Comparison of ENCODE assay signal across 18 mouse cellular contexts in genomic region chr10:23569386-23569785, GRCm38 (mm10).
"Had no signal": no experiment of that assay in that cellular context is flagged by ENCODE, and none has a peak within 500 bp of the region (broad histone marks: within the 10 kb centered on the region; RNA-seq: fewer than 3 reads in every experiment).

No protein-coding gene starts in this region.

- H3K36me3 ChIP-seq: liver, embryonic 13.5 days; liver, embryonic 15.5 days; lung, embryonic 15.5 days; midbrain, embryonic 13.5 days; midbrain, embryonic 15.5 days; neural tube, embryonic 13.5 days; neural tube, embryonic 15.5 days; stomach, embryonic 15.5 days had no signal

- H3K4me2 ChIP-seq: liver, embryonic 13.5 days; liver, embryonic 15.5 days; lung, embryonic 15.5 days; midbrain, embryonic 11.5 days; midbrain, embryonic 13.5 days; midbrain, embryonic 15.5 days; neural tube, embryonic 13.5 days; neural tube, embryonic 15.5 days; stomach, embryonic 15.5 days had no signal

- H3K27me3 ChIP-seq: liver, embryonic 13.5 days; liver, embryonic 15.5 days; lung, embryonic 15.5 days; megakaryocyte, embryonic 14.5 days; midbrain, embryonic 13.5 days; midbrain, embryonic 15.5 days; neural tube, embryonic 13.5 days; neural tube, embryonic 15.5 days; stomach, embryonic 15.5 days had no signal

- DNase-seq: liver, embryonic 13.5 days; liver, postnatal 0 days; lung, adult 2 months; lung, postnatal 14 days; lung, postnatal 36 days; right cerebral cortex, postnatal 25 days; thymus, adult 18-20 months; thymus, postnatal 25 days; thymus, postnatal 4 days had no signal

- H3K4me3 ChIP-seq: liver, embryonic 13.5 days; liver, embryonic 15.5 days; lung, embryonic 15.5 days; megakaryocyte, embryonic 14.5 days; midbrain, embryonic 13.5 days; midbrain, embryonic 15.5 days; neural tube, embryonic 13.5 days; neural tube, embryonic 15.5 days; stomach, embryonic 15.5 days had no signal
